Mouse (Mus musculus) lung, adult 2 months (tissue): Measurements from ENCODE around the gene E130114P18Rik.

Source experiments
- CTCF ChIP-seq: fragments of 200-500 bp; IDR thresholded peaks from 2 replicates; pipeline ENCODE4 v1.5.1; 2011; ENCODE audit warnings: mild to moderate bottlenecking, low read length, control low read depth; ENCODE audit not compliant: insufficient read depth
- POLR2A ChIP-seq: fragments of 200-500 bp; IDR thresholded peaks from 2 replicates; pipeline ENCODE4 v1.6.1; 2011; ENCODE audit warnings: low read depth, mild to moderate bottlenecking, control low read depth, low read length, borderline replicate concordance; ENCODE audit errors: extremely low read depth

DNA sequence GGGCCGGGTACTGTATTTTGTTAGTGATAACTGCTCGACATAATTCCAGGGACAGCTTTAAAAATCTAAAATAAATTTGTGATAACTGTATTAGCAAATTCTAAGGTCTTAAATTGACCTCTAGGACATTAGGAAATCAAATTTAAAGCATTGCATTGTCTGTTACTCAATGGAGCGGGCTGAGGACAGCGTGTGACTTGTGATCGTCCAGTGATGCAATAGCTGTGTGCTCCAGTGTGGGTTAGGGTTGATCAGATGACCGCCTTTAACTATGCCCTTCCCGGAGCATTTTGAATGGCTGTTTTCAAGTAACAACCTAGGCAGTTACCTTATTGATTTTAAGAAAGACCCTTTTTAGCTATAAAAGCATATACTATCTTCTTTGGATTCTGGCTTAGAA, 36.6 kb upstream of the E130114P18Rik start:
- TF ChIP-seq CTCF (no peak), POLR2A (no peak)
